Mouse (Mus musculus): Measurements from ENCODE around the gene Polr3a.

Gene Polr3a

DNA sequence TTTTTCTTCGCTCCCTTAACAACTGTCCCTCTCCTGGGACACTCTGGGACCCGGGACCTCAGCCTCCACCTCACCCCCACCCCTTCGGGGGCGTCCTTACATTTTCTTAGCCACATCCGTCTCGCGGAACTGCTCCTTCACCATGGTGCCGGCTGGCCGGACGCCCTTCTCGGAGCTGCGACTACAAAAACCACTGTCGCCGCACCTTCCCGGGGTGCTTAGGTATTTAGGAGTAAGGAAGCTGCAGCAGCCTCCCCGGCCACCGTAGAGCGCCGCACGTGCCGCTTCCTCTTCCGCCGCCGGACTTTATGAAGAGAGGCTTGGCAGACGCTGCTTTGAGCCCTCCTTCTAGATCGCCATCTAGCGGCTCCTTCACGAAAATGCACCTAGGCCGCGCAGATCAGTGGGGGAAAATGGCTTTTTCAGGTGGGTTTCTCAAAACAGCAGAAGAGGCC lies at the start of gene Polr3a, which contains the start of gene Rps24:
TSS of gene Polr3a (minus strand) at position 286 of the 455 bp plus-strand sequence.
TSS of gene Rps24 (plus strand) at position 353 of the 455 bp plus-strand sequence.
- DNase-seq (ENCODE audit: low spot score in 2 of 2): peak; percentile 89 to 90

DNA sequence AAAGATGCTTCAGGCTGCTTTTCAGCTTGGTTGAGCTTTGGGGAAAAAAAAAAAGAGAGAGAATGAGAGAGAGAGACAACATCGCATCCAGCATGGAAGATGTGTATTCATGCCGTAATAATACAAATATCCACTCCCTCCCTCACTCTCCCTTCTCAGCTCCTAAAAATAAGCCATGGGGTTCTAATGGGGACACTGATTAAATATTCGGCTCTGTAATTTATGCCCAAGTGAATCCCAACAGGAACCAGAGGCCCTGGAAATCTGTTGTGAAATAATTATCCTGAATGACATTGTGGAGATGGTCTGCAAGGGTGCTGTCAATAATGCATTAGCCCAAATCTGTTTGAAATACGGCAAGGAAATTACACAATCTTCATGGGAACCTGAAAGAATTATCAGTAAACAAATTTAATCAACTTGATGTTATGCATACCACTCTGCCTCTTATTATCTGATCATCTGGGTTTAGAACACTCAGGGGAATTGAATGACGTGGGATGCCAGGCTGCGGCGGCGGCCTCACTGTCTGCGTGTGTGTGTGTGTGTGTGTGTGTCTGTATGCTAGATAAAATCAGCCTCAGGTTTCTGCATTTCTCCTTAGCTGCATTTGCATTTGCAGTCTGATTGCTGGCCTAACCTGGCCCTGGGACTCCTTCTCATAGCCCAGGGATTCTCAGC lies 48.1 kb upstream of the Polr3a start:
- no peak for DNase-seq (ENCODE audit: low spot score in 2 of 2)

DNA sequence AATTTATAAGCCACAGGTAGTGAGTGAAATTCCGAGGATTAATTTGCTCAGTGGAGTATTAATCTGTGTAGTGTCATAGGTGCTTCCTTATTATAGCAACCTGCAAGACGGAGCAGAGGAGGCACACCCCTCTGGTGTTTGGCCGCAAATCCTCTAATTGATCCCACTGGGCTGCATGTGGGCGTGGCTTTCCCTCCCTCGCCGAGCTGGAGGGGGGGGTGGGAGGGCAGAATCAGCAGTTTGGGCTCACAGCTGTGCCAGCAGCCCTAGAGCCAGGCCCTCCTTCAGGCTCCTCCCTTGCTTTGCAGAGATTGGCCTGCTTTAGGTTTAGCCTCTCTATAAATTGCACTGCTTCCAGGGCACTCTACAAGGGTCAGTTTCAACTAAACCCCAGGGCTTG lies 43.4 kb upstream of the Polr3a start:
- DNase-seq (ENCODE audit: low spot score in 2 of 2): no peak

DNA sequence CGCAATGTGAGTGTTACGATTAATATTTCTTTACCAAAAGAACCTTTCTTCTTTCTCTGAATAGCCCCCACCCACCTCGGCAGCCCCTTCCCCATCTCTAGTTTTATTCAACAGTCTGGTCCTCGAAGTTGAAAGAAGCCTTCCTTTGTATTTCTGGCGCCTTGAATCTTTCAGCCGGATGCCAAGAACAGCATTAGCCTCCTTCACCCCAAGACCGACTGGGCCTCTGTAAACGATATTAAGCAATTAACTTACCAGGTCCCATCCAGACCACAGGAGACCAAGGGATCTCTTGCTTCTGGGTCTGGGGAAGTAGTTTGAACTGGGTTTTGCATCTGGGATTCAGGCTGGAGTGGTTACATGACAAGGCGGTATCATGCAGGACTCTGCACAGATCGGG lies 39.6 kb upstream of the Polr3a start:
- DNase-seq (ENCODE audit: low spot score in 2 of 2): no peak

DNA sequence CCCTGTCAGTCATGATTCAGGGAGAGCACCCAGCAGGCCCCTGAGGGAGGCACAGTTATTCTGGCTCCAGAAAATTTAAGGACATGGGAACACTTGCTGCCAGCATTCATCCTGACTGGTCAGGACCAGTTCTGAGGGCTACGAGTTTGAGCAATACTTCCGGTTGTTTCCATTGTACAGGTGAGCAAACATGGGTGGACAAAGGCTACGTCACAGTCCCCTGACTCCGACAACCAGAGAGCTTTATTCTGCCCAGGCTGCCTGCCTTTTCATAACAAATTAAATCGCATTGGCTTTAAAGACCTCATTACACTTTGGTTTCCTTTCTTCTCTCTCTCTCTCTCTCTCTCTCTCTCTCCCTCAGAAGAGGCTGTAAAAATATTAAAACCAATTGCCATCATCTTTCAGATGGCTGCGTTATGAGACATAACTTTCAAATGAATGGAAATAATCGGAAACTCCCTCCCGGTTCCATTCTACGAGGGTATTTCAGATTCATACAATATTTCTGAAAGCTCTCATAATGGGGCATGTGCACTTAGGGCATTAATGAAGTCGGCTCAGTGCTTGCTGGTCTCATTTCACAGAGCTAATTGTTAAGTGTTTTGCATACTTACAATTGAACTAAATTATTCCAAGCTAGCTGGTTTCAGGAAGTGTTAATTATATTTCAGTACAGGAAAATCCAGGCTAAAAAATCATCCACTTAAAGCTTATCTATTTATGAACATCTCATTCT lies 39.0 kb upstream of the Polr3a start:
- no peak for DNase-seq (ENCODE audit: low spot score in 2 of 2)

DNA sequence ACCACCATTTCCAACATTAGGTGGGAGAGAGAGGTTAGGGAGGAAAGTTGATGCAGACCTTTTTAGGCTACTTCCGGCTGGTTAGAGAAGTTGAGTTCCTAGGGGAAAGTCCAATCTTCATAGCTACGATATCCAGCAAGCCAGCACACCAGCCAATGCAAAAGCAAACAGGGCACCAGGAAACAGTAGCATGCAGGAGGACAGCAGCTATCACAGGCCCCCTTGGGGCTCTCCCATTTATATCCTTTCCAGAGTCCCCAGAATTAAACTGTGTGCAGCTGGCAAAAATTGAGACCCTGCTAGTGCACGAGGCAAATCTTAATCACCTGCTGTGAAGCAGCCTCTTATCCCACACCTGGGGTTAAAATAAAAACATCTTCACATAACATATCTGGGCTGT lies 38.3 kb upstream of the Polr3a start:
- DNase-seq (ENCODE audit: low spot score in 2 of 2): no peak

DNA sequence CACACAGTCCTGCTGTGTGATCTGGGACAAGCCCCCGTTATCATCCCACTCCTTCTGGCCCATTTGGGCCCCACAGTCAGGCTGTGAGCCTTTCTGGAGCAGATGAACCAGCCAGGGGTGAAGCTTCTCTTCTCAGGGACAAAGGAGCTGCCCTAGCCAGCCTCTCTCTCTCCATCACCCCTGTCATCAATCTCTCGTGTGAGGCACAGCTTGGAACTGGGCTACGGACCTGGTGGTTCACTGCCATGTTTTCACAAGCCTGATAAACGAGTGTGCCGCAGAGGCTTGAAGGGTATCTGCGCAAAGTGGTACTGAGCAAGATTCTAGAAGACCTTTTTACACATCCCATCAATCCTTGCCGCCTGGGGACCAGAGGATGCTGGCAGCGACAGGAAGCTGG lies 34.7 kb upstream of the Polr3a start:
- DNase-seq (ENCODE audit: low spot score in 2 of 2): no peak

DNA sequence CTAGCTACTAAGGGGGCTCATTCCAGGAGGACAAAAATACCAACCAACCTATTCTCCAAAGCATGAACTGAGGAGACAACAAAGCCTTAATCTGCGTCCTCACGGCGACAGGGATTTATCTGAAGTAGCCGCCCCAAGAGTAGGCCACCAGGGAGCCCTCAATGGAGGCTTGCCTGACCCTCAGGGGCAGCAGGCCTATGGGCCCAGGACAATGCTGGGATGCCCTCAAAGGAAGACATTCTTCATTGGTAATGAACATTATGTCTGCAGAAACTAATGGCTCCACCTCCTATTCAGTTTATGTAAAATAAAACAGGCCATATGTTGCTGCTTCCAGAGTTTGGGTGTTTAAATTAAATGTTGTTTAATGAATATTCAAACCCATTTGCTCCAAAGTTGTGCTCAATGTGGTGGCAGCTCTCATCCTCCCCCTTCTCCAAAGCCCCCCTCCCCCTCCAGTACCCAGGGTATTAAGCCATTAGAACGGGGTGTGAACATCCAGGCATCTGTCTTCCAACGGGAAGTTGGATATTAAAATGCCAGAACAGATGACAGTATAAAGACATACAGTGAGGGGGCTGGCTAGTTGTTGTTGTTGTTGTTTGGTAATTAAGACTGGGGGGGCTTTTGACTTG lies 25.8 kb upstream of the Polr3a start:
- no peak for DNase-seq (ENCODE audit: low spot score in 2 of 2)

DNA sequence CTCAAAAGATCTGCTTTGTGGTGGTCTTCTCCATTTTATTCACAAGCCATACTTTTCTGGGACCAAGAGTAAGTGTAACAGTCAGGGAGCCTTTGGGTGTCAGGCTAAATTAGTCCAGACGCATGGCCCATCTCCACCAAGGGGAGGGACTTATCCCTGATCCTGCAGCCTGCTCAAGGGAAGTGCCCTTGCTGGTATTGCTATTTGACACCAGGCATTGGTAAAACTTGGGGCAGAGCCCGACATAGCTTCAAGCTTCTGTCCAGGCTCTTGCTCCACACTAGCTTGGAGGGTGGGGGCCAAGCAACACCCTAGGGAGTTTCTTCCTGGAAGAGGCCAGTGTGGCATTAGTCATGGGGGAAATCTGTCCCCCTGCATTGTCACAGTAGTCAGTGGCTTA lies 23.8 kb upstream of the Polr3a start:
- no peak for DNase-seq (ENCODE audit: low spot score in 2 of 2)

DNA sequence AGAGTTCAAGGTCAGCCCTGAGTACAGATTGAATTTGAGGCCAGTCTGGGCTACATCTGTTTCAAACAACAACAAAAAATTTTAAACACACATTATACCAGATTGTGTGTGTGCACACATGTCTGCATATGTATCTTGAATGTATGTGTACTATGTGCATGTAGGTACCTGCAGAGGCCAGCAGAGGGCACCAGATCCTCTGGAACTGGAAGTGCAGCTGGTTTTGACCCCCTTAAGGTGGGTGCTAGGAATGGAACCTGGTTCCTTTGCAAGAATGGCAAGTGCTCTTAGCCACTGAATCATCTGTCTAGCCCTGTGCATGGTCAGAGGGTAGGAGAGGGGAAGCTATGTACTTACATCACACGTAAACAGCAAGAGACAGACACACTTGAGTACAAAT lies 23.4 kb upstream of the Polr3a start:
- DNase-seq (ENCODE audit: low spot score in 2 of 2): no peak

DNA sequence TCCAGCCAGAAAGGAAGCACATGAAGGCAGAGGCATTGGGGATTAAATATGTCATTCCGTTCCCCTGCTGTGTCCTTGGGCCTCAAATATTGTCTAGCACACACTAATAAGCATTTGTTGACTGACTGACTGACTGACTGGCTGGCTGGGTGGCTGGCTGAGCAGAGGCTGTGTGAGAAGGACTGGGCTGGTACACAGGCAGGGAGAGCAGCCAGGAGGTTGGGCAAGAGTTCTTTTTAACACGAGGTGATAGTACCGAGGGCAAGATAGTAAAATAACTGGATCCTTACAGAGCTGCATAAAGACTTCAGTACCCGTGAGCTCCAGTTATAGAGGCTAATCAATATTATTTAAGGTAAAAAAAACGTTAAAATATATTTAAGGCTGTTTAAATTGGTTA lies 22.7 kb upstream of the Polr3a start:
- DNase-seq (ENCODE audit: low spot score in 2 of 2): no peak

DNA sequence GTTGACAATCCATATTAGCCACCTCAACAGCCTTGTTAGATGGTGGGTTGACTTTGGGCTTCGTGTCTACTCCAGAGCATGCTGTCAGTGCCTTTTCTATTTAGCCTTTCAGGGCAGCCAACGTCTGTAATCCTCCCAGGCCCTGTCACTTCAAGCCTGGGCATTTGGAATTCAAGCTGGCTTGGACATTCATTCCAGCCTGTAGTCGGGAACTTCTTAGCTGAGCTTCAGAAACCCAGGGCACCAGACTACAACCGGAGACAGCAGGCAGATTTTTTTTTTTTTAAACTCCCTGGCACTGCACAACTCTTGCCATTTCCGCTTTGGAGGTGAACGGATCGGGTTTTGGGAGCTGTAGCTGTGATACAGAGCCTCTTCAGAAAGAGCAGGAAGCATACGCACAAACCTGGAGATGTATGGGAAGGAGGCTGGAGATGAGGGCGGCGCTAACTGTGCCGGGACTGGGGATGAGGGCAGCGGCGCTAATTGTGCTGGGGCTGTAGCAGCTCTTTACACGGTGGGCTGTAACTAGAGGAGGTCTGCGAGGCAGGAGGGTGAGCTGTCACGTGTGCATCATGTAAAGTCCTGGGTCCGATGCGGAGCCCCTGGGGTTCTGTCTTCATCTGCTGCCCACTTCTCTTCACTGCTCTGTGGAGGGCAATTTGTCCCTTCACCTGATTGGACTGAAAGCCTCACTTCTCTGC lies 21.4 kb upstream of the Polr3a start:
- DNase-seq (ENCODE audit: low spot score in 2 of 2): no peak

DNA sequence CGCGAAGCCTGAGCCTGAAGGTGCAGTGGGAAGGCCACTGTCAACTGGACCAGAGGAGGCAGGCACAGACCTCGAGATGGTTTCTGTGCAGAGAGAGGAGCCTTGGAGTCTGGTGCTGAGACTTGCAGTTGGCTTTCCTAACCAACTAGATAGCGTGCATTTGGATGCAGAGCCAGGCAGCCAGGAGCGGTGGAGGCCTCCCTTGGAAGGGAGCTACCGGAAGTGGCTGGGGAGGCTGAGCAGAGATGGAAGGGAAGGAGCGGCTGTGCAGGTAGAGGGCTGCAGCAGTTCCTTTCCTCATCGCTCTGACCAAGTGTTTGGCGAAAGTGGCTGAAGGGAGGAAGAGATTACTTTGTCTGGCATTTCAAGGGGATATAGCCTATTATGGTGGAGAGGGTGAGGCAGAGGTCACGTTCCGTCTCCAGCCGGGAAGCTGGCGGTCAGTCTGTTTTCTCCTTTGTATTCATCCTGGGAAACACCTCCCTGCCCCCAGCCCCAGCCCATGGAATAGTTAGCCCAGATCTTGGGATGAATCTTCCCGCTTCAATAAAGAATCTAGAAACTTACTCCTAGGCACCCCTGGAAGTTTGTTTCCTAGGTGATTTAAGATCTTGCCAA lies 20.7 kb upstream of the Polr3a start:
- DNase-seq (ENCODE audit: low spot score in 2 of 2): no peak

DNA sequence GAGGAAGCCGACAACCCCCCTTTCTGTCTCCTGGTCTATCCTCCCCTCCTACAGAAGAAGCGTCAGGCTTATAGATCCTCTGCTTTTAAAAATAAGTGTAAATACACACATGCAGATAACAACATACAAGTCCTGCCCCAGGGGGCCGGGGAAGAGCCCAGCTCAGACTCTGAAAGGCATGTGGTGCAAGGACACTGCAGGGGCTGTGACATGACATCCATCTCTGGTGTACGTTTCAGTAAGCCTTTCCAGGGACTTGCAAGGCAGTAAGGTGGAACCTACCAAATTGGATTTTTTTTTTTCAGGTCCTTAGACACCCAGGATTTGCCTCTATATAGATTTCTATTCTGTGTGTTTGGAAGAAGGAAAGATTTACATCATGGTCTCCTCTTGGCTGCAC lies 14.4 kb upstream of the Polr3a start:
- no peak for DNase-seq (ENCODE audit: low spot score in 2 of 2)

DNA sequence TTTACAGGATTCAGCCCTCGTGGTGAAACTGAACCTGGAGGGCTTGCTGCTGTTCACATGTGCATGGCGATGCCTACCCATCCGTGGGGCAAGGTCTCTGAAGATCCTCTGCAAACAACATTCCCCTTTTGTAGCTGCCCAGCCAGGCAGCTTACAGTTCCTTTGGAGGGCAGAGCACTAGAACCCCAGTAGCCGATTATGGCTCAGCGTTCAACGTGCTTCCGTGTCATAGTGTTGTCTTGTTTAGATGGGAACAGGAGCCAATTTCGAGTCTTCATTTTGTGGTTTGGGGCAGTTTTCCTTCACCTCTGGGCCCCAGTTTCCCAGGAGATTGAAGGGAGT lies 14.0 kb upstream of the Polr3a start:
- no peak for DNase-seq (ENCODE audit: low spot score in 2 of 2)

DNA sequence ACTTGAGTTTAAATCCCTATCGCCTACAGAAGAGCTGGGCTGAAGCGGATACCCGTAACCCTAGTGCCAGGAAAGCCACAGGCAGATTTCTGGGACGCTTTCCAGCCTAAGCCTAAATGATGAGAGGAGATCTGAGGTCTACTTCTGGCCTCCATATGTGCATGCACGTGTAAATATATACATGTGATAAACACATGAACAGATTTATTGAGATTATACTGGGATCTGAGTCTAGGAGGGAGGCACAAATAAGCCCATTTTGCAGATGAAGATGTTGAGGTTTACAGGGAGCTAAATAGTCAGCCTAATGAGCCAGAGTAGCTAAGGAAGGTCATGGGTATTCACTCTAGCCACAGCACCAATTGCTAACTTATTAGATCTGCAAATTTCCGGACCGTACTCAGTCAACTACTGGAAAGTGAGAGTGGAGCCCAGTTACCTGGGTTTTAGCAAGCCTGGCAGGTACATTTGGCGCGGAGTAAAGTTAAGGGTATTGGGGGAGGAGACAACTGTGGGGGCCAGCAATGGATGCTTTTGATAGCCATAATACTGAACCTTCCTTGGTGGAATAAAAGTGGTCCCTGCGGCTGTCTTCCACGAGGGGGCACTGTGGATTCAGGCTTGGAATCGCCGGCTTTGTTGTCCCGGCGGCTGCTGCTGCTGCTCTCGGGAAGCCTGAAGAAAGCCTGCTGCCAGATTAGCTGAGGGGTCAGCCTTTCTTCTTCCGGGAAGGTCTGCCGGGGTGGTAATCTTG lies 13.4 kb upstream of the Polr3a start:
- DNase-seq (ENCODE audit: low spot score in 2 of 2): peak; percentile 68 to 69

DNA sequence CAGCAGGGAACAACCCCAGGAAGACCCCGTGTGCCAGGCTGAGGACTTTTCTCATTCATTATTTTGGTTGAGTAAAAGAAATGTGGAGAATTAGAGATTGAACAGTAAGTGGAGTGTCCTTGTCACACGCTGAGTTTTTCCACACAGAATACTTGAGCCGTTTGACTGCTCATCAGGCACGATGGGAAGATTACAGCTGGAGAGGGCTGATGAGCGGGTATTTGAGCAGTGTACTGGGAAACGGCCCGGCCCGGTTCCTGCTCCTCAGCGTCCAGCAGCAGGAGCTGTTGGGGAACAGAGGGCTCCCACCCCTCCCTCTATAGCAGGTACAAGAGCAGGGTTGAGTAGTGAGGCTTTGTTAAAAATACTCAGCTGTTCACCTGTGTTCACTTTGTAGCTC lies 12.6 kb upstream of the Polr3a start:
- no peak for DNase-seq (ENCODE audit: low spot score in 2 of 2)

DNA sequence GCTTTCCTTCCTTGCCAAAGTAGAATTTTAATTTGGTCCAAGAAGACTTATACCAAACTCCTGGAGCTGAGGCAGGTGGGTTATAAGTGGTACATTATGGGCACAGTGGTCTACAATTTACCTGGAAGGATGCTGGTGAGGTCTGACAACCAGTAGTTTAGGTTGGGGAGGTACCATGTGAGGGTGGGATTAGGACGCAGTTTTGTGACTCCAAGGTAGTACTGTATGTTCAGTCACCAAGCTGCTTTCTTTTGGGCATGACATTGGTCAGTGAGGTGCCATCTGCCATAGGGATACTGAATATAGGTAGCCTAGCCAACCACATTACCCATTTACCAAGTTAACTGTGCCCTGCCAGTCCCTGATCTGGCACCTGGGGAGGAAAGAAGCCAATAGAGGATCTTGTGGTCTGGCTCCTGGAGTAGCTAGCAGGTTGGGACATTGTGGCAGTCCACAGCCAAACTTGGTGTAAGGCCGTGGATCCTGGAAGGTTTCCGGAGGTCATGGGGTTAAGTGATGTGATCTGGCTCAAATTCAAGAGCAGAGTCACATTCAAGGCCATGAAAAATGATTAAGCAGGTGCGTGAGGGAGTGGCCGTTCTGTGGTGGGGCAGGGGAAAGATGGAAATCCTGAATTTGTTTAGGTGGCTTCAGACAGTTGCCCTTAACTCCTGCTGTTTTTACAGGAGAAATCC lies 11.8 kb upstream of the Polr3a start:
- no peak for DNase-seq (ENCODE audit: low spot score in 2 of 2)

DNA sequence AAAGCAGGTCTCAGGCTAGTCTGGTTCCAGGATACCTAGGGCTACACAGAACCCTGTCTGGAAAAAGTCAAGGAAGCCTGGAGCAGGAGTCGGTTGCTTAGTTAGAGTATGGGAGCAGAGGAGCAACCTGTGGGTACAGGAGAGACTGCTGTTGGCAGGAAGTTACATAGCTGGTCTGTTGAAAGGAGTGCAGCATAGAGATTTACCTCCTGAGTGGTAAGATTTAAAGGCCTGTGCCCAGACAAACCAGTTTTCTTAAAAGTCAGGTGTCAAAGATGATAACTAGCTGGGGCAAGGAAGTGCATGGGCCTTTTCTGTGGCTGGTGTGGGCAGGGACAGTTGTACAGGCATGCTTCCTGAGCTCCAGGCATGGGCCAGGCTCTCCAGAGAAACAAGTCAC lies 10.6 kb upstream of the Polr3a start:
- no peak for DNase-seq (ENCODE audit: low spot score in 2 of 2)

DNA sequence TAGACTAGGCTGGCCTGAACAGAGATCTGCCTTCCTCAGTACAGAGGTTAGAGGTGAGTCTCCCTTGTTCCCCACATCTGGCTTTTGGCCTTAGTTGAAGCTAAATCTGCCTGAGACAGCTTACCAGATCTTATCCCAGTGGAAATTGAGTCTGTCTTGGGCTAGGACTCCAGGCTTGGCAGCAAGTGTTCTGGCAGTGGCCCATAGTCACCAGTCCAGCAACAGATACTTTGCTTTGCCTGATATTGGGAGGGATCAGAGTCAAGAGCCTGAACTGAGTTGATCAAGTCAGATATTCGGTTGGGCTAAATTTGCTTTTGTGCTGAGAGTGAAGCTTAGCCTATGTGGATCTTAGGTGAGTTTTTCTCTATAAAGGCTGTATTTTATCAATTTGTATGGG lies 9.6 kb upstream of the Polr3a start:
- no peak for DNase-seq (ENCODE audit: low spot score in 2 of 2)

DNA sequence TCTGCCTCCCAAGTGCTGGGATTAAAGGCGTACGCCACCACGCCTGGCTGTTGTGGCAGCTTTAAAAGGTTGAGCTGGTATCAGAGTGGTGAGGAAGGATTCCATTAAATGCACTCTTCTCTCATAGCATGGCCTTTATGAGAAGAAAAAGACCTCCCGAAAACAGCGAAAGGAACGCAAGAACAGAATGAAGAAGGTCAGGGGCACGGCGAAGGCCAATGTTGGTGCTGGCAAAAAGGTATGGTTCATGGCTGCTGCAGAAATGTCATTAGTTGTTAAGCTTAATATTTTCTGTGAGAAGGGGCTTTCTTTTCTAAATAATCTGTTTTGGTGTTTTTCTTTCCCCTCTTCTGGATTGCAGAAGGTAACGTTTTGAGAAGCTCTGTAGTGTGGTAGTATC lies 6.4 kb upstream of the Polr3a start:
- DNase-seq (ENCODE audit: low spot score in 2 of 2): no peak
